Mouse (Mus musculus) gastrocnemius, postnatal 36 days (tissue): Measurements from ENCODE around the gene Serpina1f. TPM values are rescaled to one million over a fixed set of nuclear protein-coding genes. Genes with fewer than 3 reads are reported as not detected.
A peak's percentile ranks its signal among the peaks of the same experiment; 100 is the strongest.
"Not testable (repeated sequence)": the region's sequence is repeated elsewhere in the genome, so short reads cannot be mapped to it uniquely, and the experiment has no call there.

Experiments
- DNase-seq, 2 experiments: peaks; one replicate each; pipeline ENCODE4 v3.0.0; 2022
- intact Hi-C: fragments of 180-260 bp; cut with DNase I; formaldehyde crosslinking; loops from one replicate; pipeline ENCODE4 v1.15.1; 2025
- long read RNA-seq, 2 experiments: library from polyadenylated mRNA; stranded (forward); transcript quantifications; one replicate each; pipeline ENCODE4 v2.0.0; 2021
- total RNA-seq, 2 experiments: library from RNA; stranded (reverse); gene quantifications; 2 replicates each; pipeline ENCODE4 v1.2.3; 2021

Gene Serpina1f
- not detected for total RNA-seq
- long read RNA-seq, experiment 1 = 0 reads
- long read RNA-seq, experiment 2 = 0 reads

- no peak for DNase-seq
- intact Hi-C loops = no loop called here
Observed at GRCm38 (mm10) chr12:103695429-103695828, at the start of gene Serpina1f. Serpina1f (minus strand) TSS chr12:103695529.

DNA sequence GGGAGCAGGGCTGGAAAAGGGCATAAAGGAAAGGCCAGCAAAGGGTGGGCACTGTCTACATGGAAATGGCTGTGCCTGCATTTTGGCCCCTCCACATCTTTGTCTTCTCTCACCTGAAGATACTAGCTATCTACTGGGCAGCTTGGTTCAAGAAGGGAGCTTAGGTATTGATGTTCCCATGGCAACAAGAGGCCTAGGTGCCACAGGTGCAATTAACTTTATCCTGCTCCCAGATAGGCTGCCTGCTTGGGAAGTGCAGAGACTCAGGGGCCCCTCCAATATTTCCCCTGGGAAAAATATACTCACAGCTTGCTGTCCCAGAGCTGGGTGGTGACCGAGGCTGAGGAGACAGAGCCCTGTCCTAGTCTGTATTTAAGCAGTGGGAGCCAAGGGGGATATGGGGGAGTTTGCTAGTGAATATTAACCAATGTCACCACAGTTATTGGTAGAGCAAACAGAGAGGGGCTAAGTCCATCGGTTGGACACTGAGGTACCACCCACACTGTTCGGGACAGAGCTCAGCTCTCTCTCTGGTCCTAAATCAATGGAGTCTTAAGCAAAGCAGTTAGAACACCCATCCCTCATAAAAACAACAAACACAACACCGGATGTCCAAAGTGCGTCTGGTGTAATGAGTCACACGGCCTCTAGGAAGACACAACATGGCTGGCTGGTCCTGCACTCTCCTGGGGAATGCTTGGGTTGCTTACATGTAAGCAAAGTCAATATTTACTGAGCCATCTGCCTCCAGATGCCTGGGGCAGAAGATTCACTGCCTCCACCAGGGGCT is 42.7 kb upstream of the Serpina1f start:
- intact Hi-C loops = not testable (repeated sequence)

DNA sequence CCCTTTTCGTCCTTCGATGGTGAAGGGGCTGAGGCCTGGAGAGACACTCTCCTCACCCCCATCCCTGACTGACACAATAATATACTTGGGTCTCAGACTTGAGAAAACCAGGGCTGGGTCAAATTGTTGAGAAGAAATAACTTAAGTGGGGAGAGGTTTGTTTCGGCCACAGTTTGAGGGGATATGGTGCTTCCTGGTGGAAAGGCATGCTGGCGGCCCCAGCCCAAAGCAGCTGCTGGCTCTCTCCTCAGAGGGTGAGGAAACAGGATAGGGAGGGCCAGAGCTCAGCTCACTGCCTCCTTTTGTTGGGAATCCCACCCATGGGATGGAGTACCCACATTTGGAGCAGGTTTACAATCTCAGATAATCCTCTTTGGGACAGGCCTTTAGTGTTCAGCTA is 40.2 kb upstream of the Serpina1f start:
- intact Hi-C loops, DNase-seq: not testable (repeated sequence)

More for the DNA sequence above, 42.7 kb upstream of the Serpina1f start:
- not testable (repeated sequence) for DNase-seq

- intact Hi-C loops, DNase-seq: not testable (repeated sequence)
Observed at GRCm38 (mm10) chr12:103735101-103735500, 39.8 kb upstream of the Serpina1f start.

- DNase-seq = no peak
- intact Hi-C loops = no loop called here
Observed at GRCm38 (mm10) chr12:103711537-103711936, 16.2 kb upstream of the Serpina1f start.

DNA sequence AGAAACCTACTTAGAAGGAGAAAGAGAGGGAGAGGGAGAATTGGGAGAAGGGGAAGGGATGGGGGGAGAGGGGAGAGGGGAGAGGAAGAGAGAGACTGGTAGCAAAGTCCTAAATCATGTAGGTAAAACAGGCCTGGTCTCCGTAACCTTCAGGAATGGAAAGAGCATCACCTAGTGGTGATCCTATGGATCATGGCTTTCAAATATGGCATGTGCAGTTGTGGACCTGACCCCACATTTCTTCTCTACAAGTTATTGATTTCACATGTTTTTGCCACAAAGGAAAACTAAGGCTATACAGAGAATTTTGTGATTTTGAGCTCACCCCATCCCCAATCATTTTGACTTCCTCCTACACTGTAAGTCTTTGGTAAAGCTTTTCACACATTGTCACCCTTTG is 15.1 kb upstream of the Serpina1f start:
- intact Hi-C loops = no loop called here
- no peak for DNase-seq

DNA sequence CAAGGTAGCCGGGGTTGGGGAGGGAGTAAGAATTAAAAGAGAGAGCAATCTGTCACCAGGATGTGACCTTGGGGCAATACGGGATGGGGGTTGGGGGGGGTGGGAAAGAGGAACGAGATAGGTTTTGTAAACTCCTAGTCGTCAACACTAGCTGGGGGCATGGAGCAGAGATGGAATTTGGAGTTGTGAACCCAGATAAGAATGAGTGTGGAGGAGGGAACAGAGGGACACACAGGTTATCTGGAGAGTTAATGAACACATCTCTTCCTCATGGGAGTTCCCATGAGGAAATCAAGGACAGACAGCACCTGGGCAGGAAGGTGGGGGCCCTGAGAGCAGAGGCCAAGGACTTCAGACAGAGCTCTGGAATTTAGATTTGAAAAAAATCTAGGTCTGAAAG is 10.8 kb upstream of the Serpina1f start:
- intact Hi-C loops = loop anchor here (10.0 kb wide), 1 partner anchor 161 kb away; no protein-coding TSS in a partner anchor
- no peak for DNase-seq

DNA sequence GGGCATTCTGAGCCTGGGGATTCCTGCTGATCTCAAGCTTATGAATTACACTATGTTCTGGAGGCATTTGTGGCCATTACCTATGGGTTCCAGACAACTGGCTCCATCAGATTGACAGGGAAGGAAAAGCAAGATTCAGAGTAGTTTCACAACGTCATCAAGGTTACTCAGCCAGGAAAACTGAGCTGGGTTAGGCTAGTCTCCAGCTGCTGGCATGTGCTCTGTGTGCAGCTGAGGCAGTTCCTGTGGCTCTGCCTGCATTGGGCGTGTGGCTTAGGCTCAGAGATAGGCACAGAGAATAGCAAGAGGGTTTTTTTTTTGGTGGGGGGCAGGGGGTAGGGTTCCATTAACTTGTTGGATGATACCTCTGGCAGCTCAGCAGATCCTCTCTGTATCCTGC is 10.2 kb upstream of the Serpina1f start:
- intact Hi-C loops = loop anchor here (10.0 kb wide), 1 partner anchor 161 kb away; no protein-coding TSS in a partner anchor
- no peak for DNase-seq

DNA sequence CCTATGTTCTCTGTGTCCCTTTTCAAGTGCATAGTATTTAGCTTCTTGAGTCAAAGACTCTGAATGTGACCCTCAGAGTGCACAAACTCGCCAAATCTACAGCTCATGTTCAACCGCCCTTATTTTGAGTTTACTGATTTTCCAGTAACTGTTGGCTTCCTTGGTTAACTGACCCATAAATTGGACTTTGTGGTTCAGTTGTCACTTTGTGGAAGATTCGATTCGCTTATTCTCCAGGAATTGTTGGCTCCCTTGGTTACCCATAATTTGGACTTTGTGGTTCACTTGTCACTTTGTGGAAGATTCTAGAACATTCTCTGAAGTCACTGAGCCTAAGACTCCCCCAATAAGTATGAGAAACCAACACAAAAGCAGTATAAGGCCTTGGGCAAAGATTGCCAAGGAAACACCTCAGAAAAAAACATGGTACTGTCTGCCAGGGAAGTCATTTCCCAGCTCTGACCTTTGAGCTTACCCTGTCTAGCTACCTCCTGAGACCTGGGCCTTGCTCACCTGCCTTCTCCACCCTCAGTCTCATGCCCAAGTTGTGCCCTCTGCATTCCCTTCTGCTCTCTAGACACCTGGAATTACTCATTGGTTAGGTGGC is 4.9 kb upstream of the Serpina1f start:
- DNase-seq = no peak
- intact Hi-C loops = loop anchor here (10.0 kb wide), 1 partner anchor 155 kb away; no protein-coding TSS in a partner anchor

GRCm38 (mm10) chr12:103688221-103688814 is 7.0 kb downstream of the Serpina1f start:
- no peak for DNase-seq
- intact Hi-C loops = no loop called here

DNA sequence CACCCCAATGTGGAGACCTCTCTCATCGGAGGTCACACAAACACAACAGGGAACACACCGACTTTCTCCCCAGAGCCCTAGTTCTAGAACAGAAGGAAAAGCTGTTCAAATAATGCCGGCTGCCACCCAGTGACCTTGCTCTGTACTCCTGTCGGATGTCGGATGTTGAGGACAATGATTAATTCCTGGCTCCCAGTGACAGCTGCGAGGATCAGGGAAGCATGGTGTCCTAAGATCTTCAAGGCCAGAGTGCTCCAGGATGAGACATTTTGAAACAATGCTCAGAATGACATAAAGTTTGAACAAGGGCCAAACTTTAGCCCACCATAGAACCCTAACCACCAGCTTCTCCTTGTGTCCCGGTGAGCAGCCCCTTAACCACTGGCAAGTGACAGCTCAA is 8.3 kb downstream of the Serpina1f start:
- no peak for DNase-seq
- intact Hi-C loops = no loop called here

DNA sequence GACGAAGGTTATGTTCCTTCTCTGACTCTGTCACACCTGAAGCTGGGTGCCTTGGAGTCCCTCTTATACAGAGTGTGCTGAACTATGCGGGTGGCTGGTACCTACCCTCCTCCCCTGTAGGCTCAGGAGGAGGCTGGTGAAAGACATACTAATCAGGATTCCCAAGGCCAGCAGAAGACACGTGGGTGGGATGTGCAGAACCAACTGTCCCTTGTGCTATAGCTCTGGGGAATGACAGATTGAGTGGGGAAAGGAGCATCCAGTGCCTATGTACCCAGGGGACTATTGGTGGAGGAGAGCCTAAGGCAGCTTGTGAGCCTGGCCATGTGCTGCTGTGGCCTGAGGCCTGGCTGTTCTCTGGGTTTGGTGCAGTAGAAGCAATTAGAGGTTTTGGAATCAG is 9.3 kb downstream of the Serpina1f start:
- no peak for DNase-seq
- intact Hi-C loops = no loop called here

DNA sequence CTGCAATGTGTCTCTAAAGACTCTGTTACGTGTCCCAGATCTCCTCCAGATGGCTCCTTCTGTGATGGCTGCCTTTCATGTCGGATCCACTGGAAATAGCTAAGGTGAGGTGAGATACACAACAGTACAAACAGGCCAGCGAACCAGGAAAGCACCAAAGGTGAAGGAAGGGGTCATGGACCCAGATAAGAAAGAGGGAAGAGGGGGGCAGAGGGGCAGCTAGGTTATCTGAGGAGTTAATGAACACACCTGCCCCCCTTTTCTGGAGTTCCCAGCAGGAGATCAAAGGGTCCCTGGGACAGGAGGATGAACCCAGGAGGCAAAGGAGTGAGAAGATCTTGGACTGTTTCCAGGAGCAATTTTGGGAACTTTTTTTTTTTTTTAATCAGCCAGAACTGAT is 9.9 kb downstream of the Serpina1f start:
- intact Hi-C loops = no loop called here
- no peak for DNase-seq

- intact Hi-C loops = no loop called here
- no peak for DNase-seq
Observed at GRCm38 (mm10) chr12:103683775-103684174, 11.6 kb downstream of the Serpina1f start.

- no peak for DNase-seq
- intact Hi-C loops = no loop called here
Observed at GRCm38 (mm10) chr12:103681739-103682138, 13.6 kb downstream of the Serpina1f start.

DNA sequence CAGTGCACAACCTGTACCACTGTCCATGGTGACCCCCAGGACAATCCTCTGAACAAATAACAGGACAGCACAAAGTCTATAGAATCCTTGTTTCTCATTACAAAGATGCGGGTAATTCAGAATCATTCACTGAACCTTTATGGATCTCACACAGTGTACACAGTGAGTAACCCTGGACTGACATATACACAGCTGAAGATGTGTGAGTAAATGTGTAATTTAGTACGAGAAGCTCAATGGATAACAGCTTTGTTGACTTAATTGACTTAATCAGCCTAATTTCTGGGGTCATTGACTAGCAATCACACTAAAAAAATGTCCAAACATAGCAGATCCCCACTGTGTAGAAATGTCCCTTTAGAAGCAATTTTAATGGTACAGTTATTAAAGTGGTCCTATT is 14.2 kb downstream of the Serpina1f start:
- DNase-seq = no peak
- intact Hi-C loops = no loop called here

DNA sequence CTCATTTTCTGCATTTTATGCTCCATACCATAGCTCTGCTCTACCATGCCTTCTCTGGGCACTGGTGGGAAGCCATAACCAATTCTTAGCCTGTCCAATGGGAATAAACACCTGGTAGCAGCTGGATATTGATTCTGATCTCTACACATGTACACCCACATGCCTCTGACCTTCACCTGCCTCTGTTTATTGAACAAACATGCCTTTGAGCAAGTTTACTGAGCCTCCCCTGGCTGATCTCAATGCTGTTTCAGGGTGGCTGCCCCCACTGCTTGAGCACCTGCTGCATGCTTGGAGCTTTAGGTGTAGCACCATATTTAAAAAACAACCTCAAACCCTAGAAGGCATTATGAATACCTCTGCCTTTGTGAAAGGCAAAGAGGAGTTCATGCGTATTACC is 15.5 kb downstream of the Serpina1f start:
- intact Hi-C loops, DNase-seq: not testable (repeated sequence)

DNA sequence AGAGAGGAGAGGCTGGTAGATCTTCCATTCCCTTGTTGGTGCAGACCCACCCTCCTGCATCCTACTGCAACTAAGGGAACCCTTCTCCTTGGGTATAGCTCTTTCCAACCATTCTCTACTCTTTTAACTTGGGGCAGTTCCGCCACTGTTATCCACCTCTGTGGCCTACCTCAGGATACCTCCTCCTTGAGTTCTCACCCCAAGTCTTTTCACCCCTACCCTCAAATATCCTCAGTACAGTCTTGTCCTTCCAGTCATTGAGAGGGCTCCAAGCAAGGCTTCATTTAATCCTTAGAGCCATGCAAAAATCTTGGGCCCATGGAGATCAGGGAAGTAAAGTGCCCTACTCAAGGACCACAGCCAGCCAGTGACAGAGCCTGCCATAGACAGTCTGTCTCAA is 19.3 kb downstream of the Serpina1f start, which contains the start of gene Serpina16:
Serpina16 (minus strand) TSS at position 101 of the 400 bp plus-strand sequence.
- no peak for DNase-seq
- intact Hi-C loops = no loop called here

DNA sequence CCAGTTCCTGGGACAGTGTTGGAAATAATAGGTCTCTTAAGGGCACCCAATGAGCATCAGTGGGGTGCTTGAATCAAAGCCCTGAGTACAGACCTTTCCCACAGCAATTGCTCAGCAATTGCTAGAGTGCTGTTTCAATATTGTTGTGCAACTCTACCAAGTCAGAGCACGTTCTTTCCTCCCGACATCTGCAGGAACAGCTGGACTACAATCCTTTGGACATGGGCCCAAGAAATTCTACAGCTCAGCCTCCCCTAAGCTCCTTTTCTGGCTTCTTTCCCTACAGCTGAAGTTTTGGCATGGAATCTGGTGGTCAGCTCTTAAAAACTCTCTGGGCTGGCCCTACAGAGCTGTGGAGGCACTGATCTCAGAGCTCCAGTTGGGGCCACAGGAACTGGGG is 22.1 kb downstream of the Serpina1f start:
- peak in 1 of 2 experiments; percentile 33 for DNase-seq
- intact Hi-C loops = no loop called here

- no peak for DNase-seq
- intact Hi-C loops = no loop called here
Observed at GRCm38 (mm10) chr12:103671483-103671882, 23.8 kb downstream of the Serpina1f start.

DNA sequence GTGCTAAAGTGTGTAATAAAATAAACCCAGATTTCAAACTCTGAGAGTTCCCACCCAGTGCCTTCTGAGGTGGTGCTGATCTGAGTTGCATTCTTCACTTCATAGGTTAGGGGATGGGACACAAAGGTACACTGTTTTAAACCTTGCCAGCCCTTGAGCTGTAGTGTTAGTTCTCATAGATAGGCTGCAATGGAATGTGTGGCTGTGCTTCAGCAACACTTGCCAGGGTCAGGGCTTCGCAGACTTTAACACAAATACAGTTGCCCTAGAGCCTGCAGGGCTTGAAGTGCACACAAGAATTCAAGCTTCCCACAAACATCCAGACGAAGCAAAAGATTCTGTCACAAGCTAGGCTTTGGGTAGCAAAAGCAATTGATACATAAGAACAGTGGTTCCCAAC is 24.4 kb downstream of the Serpina1f start:
- intact Hi-C loops = no loop called here
- no peak for DNase-seq
